Mouse (Mus musculus) duodenum, adult 2 months (tissue): ENCODE data around the gene Olfr497. TPM values are rescaled to one million over a fixed set of nuclear protein-coding genes. Genes with fewer than 3 reads are reported as not detected.

ENCODE experiments used
- polyA plus RNA-seq: library from polyadenylated mRNA; depleted of rRNA; stranded (reverse); fragments of >200 nt; gene quantifications from 2 replicates; pipeline ENCODE4 v1.2.3, GENCODE M21; 2012; ENCODE audit warnings: low replicate concordance; rRNA removed

The Olfr497 gene
- not detected in 2 replicates for polyA plus RNA-seq

GRCm38 (mm10) chr7:108420121-108420520 lies at the start of gene Olfr497:
Gene Olfr497 (plus strand): TSS chr7:108420421.

GRCm38 (mm10) chr7:108392867-108393266 lies 27.4 kb upstream of the Olfr497 start, which contains the start of gene Olfr495:
Gene Olfr495 (plus strand): TSS chr7:108393167.

GRCm38 (mm10) chr7:108465026-108465425 lies 44.8 kb downstream of the Olfr497 start, which contains the start of gene Olfr498:
Gene Olfr498 (plus strand): TSS chr7:108465326.

Other genes with a start within 250 kb of the Olfr497 start
- gene Olfr486, start 247.7 kb upstream of the Olfr497 start, polyA plus RNA-seq, result not detected in 2 replicates
- not detected in 2 replicates for gene Olfr487, start 205.8 kb upstream of the Olfr497 start, polyA plus RNA-seq
- gene Olfr488, start 162.1 kb upstream of the Olfr497 start, polyA plus RNA-seq, result not detected in 2 replicates
- not detected in 2 replicates for gene Olfr490, start 131.5 kb upstream of the Olfr497 start, polyA plus RNA-seq
- gene Olfr491, start 107.0 kb upstream of the Olfr497 start, polyA plus RNA-seq, result not detected in 2 replicates
- gene Olfr492, start 96.7 kb upstream of the Olfr497 start, polyA plus RNA-seq, result not detected in 2 replicates
- gene Olfr493, start 73.4 kb upstream of the Olfr497 start, polyA plus RNA-seq, result not detected in 2 replicates
- not detected in 2 replicates for gene Olfr494, start 55.1 kb upstream of the Olfr497 start, polyA plus RNA-seq
- gene Olfr495, start 27.3 kb upstream of the Olfr497 start, polyA plus RNA-seq, result not detected in 2 replicates
- gene Olfr498, start 44.9 kb downstream of the Olfr497 start, polyA plus RNA-seq, result not detected in 2 replicates
- not detected in 2 replicates for gene Olfr502, start 104.6 kb downstream of the Olfr497 start, polyA plus RNA-seq
- not detected in 2 replicates for gene Olfr503, start 124.1 kb downstream of the Olfr497 start, polyA plus RNA-seq
- gene Olfr504, start 145.4 kb downstream of the Olfr497 start, polyA plus RNA-seq, result not detected in 2 replicates
- gene Olfr506, start 190.4 kb downstream of the Olfr497 start, polyA plus RNA-seq, result not detected in 2 replicates
- not detected in 2 replicates for gene Olfr507, start 201.4 kb downstream of the Olfr497 start, polyA plus RNA-seq
- not detected in 2 replicates for gene Olfr508, start 209.6 kb downstream of the Olfr497 start, polyA plus RNA-seq
- gene Olfr509, start 231.5 kb downstream of the Olfr497 start, polyA plus RNA-seq, result 0.02 TPM in 1 of 2 replicates, not detected in the other
- not detected in 2 replicates for gene Olfr510, start 246.0 kb downstream of the Olfr497 start, polyA plus RNA-seq